Mouse (Mus musculus) megakaryocyte-erythroid progenitor cell, adult 5-6 weeks (primary cell): Measurements from ENCODE around the gene Nit2. TPM values are rescaled to one million over a fixed set of nuclear protein-coding genes. Genes with fewer than 3 reads are reported as not detected.

Experiments used
- ATAC-seq: replicated peaks from 2 replicates; pipeline ENCODE4 v1.8.0; 2016; ENCODE audit warnings: mild to moderate bottlenecking, inconsistent platforms; ENCODE audit not compliant: severe bottlenecking, poor library complexity, low FRiP score, low TSS enrichment
- total RNA-seq, 2 experiments: library from RNA; stranded (forward) in 1 of 2; stranded (reverse) in 1 of 2; fragments of 200-1000, 215-1000 nt in 1 of 2; fragments of >200 nt in 1 of 2; fragmentation: Nextera tagmentation in 1 of 2; gene quantifications; 2 replicates each; pipeline ENCODE4 v1.2.3; 2014 to 2017

Nit2 gene
- total RNA-seq, 2 experiments from 2014 or later: 35.5 to 37.1 TPM

DNA sequence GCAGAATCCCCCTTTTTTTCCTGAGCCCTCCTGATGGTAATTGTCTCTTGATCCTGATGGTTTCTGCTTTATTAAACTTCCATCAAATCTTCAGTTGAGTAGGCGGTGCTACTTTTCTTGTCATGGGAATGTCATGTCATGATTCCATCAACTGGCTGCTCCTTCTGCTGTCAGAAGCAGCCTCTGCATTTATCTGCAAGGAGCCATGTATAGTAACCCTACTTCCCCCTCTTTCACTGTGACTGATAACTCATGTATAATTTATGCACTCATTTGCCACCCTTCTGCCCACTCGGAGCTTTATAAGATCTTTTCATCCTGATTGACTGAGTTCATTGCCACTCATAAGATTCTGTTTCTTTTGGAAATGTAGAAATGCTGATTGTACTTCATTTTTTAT lies 49.6 kb downstream of the Nit2 start:
- ATAC-seq: no peak

GRCm38 (mm10) chr16:57116066-57116465 lies 51.1 kb downstream of the Nit2 start:
- 0 out of 2 replicates have a peak, but pooled peaks have one; percentile 47 for ATAC-seq

Other genes with a start within 250 kb of the Nit2 start
- gene Lnp1, start 239.3 kb downstream of the Nit2 start, total RNA-seq (2014; fragmentation: Nextera tagmentation): not detected in 2 replicates
- gene Lnp1, start 239.3 kb downstream of the Nit2 start, total RNA-seq (2017): not detected in 2 replicates
- not detected in 2 replicates for gene Tmem45a2, start 96.0 kb downstream of the Nit2 start, total RNA-seq (2014; fragmentation: Nextera tagmentation)
- gene Tmem45a2, start 96.0 kb downstream of the Nit2 start, total RNA-seq (2017): not detected in 2 replicates
- 68.5 and 81.7 TPM in 2 replicates for gene Tomm70a, start 45.6 kb downstream of the Nit2 start, total RNA-seq (2014; fragmentation: Nextera tagmentation)
- gene Tomm70a, start 45.6 kb downstream of the Nit2 start, total RNA-seq (2017): 75.8 and 84.1 TPM in 2 replicates
- gene Tbc1d23, start 64.2 kb upstream of the Nit2 start, total RNA-seq (2014; fragmentation: Nextera tagmentation): 22.7 and 31.5 TPM in 2 replicates
- 7.9 and 42.5 TPM in 2 replicates for gene Tbc1d23, start 64.2 kb upstream of the Nit2 start, total RNA-seq (2017)
- gene Tmem30c, start 125.5 kb upstream of the Nit2 start, total RNA-seq (2014; fragmentation: Nextera tagmentation): 0.31 TPM in 1 of 2 replicates, not detected in the other
- not detected in 2 replicates for gene Tmem30c, start 125.5 kb upstream of the Nit2 start, total RNA-seq (2017)
- 0.52 and 2.0 TPM in 2 replicates for gene Filip1l, start 185.8 kb upstream of the Nit2 start, total RNA-seq (2014; fragmentation: Nextera tagmentation)
- 0.30 and 0.89 TPM in 2 replicates for gene Filip1l, start 185.8 kb upstream of the Nit2 start, total RNA-seq (2017)